ENCODE assay signal across 8 mouse cellular contexts in the genomic region with DNA sequence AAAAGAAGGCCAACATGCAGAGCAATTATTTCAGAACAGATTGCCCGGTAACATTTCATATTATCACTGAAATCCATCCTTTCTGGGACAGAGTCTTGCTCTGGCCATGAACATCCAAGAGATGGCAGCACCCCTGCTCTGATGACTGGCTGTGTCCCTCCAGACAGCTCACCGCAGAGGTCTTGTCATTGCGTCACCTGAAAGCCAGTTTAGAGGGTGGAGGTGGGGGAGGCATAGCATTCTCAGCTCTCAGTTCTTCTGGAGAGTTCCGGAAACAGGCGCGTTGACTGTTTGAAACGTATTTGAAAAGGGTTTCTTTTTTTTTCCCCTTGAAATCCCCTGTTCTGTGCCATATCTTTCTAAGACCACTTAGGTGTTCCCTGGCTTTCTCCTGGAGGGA.
A peak's percentile ranks its signal among the peaks of the same experiment; 100 is the strongest.
DNase-seq lines count a peak whose midpoint lies in the region; ATAC-seq lines count a peak whose summit lies in the region.

No protein-coding gene starts in this region.

- no peaks in the 10 kb centered on the region for H3K27me3 ChIP-seq in hindbrain, embryonic 12.5 days

- 35% methylated on average over 7 of the region's 7 CpGs for WGBS in hindbrain, embryonic 12.5 days

- no peak overlapping the region for H3K9ac ChIP-seq in hindbrain, embryonic 12.5 days

- no peaks in the 10 kb centered on the region for H3K36me3 ChIP-seq in hindbrain, embryonic 12.5 days

- H3K9me3 ChIP-seq in hindbrain, embryonic 12.5 days (replicated peaks): no peaks in the 10 kb centered on the region

- no peak overlapping the region for H3K27ac ChIP-seq in hindbrain, embryonic 12.5 days

- H3K4me2 ChIP-seq in hindbrain, embryonic 12.5 days (replicated peaks): no peak overlapping the region

- peak; percentile 83 to 89 for DNase-seq in adrenal gland, adult (ENCODE audit: inconsistent age in 2 of 2, low spot score in 1 of 2)
- DNase-seq in cerebellum, postnatal 10 days: peak; percentile 73 to 75
- peak; percentile 31 to 42 for DNase-seq in frontal cortex, postnatal 14 days (ENCODE audit: low spot score in 2 of 2)
- DNase-seq in layer of hippocampus, postnatal 14 days (ENCODE audit: low spot score in 2 of 2): peak; percentile 32 to 35
- peak; percentile 61 for DNase-seq in lung, postnatal 36 days
- peak; percentile 39 for DNase-seq in right cerebral cortex, postnatal 25 days
- no peak for DNase-seq in spleen, adult 18-20 months

- H3K4me1 ChIP-seq in hindbrain, embryonic 12.5 days: no peaks in the 10 kb centered on the region

- H3K4me3 ChIP-seq in hindbrain, embryonic 12.5 days: no peak overlapping the region

- peak; percentile 87 for ATAC-seq in hindbrain, embryonic 12.5 days (ENCODE audit: low FRiP score)

Comparison
In these comparisons a context has a peak if more than half of its experiments do, and no peak if none do; other contexts are left out.
1. DNase-seq: peak in adrenal gland, adult (2 of 2), cerebellum, postnatal 10 days (2 of 2), frontal cortex, postnatal 14 days (2 of 2), layer of hippocampus, postnatal 14 days (2 of 2), lung, postnatal 36 days (single experiment) and right cerebral cortex, postnatal 25 days (single experiment); none in spleen, adult 18-20 months (0 of 2).